Mouse (Mus musculus) MEL (cell line): ENCODE measurements around the gene Blzf1. TPM values are rescaled to one million over a fixed set of nuclear protein-coding genes. Genes with fewer than 3 reads are reported as not detected.
A peak's percentile ranks its signal among the peaks of the same experiment; 100 is the strongest.

Source experiments
- DNase-seq: peaks from one replicate; pipeline ENCODE4 v3.0.0; 2011; ENCODE audit warnings: low read depth, low spot score
- H3K27ac ChIP-seq: 2 replicates; pipeline ENCODE4 v1.5.1; 2012; ENCODE audit warnings: low read depth, mild to moderate bottlenecking, control low read depth, low read length, moderate library complexity; ENCODE audit not compliant: control insufficient read depth
- H3K27me3 ChIP-seq, 2 experiments: fragments of 150-350 bp in 1 of 2; sonication (generic) in 1 of 2; 2 replicates each; pipeline ENCODE4 v1.6.1; 2012; ENCODE audit warnings: low read length in 2 of 2, mild to moderate bottlenecking in 2 of 2, improper control_type of control experiment in 1 of 2, moderate library complexity in 1 of 2; ENCODE audit not compliant: insufficient read depth in 2 of 2, control insufficient read depth in 1 of 2
- H3K36me3 ChIP-seq, 2 experiments: 2 replicates each; pipeline ENCODE4 v1.6.1; 2012 to 2014; ENCODE audit warnings: low read length in 2 of 2, improper control_type of control experiment in 1 of 2, inconsistent platforms in 1 of 2, mild to moderate bottlenecking in 1 of 2; ENCODE audit not compliant: insufficient read depth in 2 of 2, control insufficient read depth in 1 of 2
- H3K4me1 ChIP-seq, 2 experiments: fragments of 150-350 bp in 1 of 2; sonication (generic) in 1 of 2; 2 replicates each; pipeline ENCODE4 v1.6.1; 2012; ENCODE audit warnings: low read length in 2 of 2, improper control_type of control experiment in 1 of 2, mild to moderate bottlenecking in 1 of 2; ENCODE audit not compliant: insufficient read depth in 2 of 2, control insufficient read depth in 1 of 2
- H3K4me3 ChIP-seq, 2 experiments: fragments of 150-350 bp in 1 of 2; sonication (generic) in 1 of 2; 2 replicates each; pipeline ENCODE4 v1.5.1; 2012; ENCODE audit warnings: low read depth in 2 of 2, low read length in 2 of 2, mild to moderate bottlenecking in 2 of 2, moderate library complexity in 2 of 2, control low read depth in 1 of 2, improper control_type of control experiment in 1 of 2; ENCODE audit not compliant: control insufficient read depth in 1 of 2, insufficient read depth in 1 of 2
- H3K79me2 ChIP-seq: 2 replicates; pipeline ENCODE4 v1.6.1; 2012; ENCODE audit warnings: mild to moderate bottlenecking, low read length, moderate library complexity; ENCODE audit not compliant: control insufficient read depth, poor library complexity, insufficient read depth
- H3K9ac ChIP-seq: 2 replicates; pipeline ENCODE4 v1.6.1; 2012; ENCODE audit warnings: low read depth, mild to moderate bottlenecking, control low read depth, low read length, moderate library complexity; ENCODE audit not compliant: control insufficient read depth, poor library complexity, severe bottlenecking
- H3K9me3 ChIP-seq: fragments of 150-350 bp; sonication (generic); replicated peaks from 2 replicates; pipeline ENCODE4 v1.6.1; 2012; ENCODE audit warnings: mild to moderate bottlenecking, low read length, improper control_type of control experiment, moderate library complexity; ENCODE audit not compliant: insufficient read depth
- BHLHE40 ChIP-seq: IDR thresholded peaks from 2 replicates; pipeline ENCODE4 v1.6.1; 2012; ENCODE audit warnings: low read depth, mild to moderate bottlenecking, inconsistent platforms, low read length, improper control_type of control experiment, borderline replicate concordance
- CTCF ChIP-seq, 3 experiments: IDR thresholded peaks in 2 of 3; conservative IDR thresholded peaks in 1 of 3; 2 replicates each; pipeline ENCODE4 v1.5.1; 2011 to 2012; ENCODE audit warnings: low read length in 3 of 3, low read depth in 2 of 3, mild to moderate bottlenecking in 2 of 3, improper control_type of control experiment in 1 of 3, inconsistent platforms in 1 of 3, mixed read lengths in 1 of 3, moderate library complexity in 1 of 3; ENCODE audit not compliant: control insufficient read depth in 1 of 3, insufficient read depth in 1 of 3, poor library complexity in 1 of 3, severe bottlenecking in 1 of 3
- ELF1 ChIP-seq: IDR thresholded peaks from 2 replicates; pipeline ENCODE4 v1.6.1; 2014; ENCODE audit warnings: low read depth, mild to moderate bottlenecking, inconsistent platforms, low read length, improper control_type of control experiment, moderate library complexity
- JUND ChIP-seq: IDR thresholded peaks from 2 replicates; pipeline ENCODE4 v1.6.1; 2011; ENCODE audit warnings: low read depth, mild to moderate bottlenecking, improper control_type of control experiment, low read length
- KAT2A ChIP-seq: conservative IDR thresholded peaks from 2 replicates; pipeline ENCODE4 v1.6.1; 2012; ENCODE audit warnings: low read depth, low read length, improper control_type of control experiment, inconsistent platforms
- MAX ChIP-seq: IDR thresholded peaks from 2 replicates; pipeline ENCODE4 v1.6.1; 2011; ENCODE audit warnings: low read length, improper control_type of control experiment
- POLR2A ChIP-seq, 2 experiments: IDR thresholded peaks; 2 replicates each; pipeline ENCODE4 v1.6.1; 2011 to 2012; ENCODE audit warnings: low read length in 2 of 2, mild to moderate bottlenecking in 2 of 2, control low read depth in 1 of 2, improper control_type of control experiment in 1 of 2, low read depth in 1 of 2, moderate library complexity in 1 of 2; ENCODE audit not compliant: control insufficient read depth in 1 of 2, insufficient read depth in 1 of 2, poor library complexity in 1 of 2
- POLR2AphosphoS5 ChIP-seq: IDR thresholded peaks from 2 replicates; pipeline ENCODE4 v1.6.1; 2012; ENCODE audit warnings: low read depth, borderline replicate concordance, mild to moderate bottlenecking, inconsistent platforms, low read length, moderate library complexity, mixed read lengths
- RAD21 ChIP-seq: IDR thresholded peaks from 2 replicates; pipeline ENCODE4 v1.6.1; 2011; ENCODE audit warnings: mild to moderate bottlenecking, low read depth, low read length, improper control_type of control experiment
- RCOR1 ChIP-seq: IDR thresholded peaks from 2 replicates; pipeline ENCODE4 v1.6.1; 2012; ENCODE audit warnings: low read depth, mild to moderate bottlenecking, inconsistent platforms, low read length, improper control_type of control experiment
- TAL1 ChIP-seq: IDR thresholded peaks from 2 replicates; pipeline ENCODE4 v1.6.1; 2012; ENCODE audit warnings: mild to moderate bottlenecking, inconsistent platforms, low read length, moderate library complexity, mixed read lengths
- UBTF ChIP-seq: IDR thresholded peaks from 2 replicates; pipeline ENCODE4 v1.6.1; 2012; ENCODE audit warnings: low read depth, mild to moderate bottlenecking, inconsistent platforms, low read length, improper control_type of control experiment, moderate library complexity, borderline replicate concordance; ENCODE audit not compliant: insufficient read depth
- USF1 ChIP-seq: IDR thresholded peaks from 2 replicates; pipeline ENCODE4 v1.6.1; 2014; ENCODE audit warnings: low read depth, mild to moderate bottlenecking, inconsistent platforms, low read length, improper control_type of control experiment, moderate library complexity
- ZKSCAN1 ChIP-seq: IDR thresholded peaks from 2 replicates; pipeline ENCODE4 v1.6.1; 2012; ENCODE audit warnings: low read depth, mild to moderate bottlenecking, inconsistent platforms, low read length, improper control_type of control experiment, moderate library complexity
- ZMIZ1 ChIP-seq: IDR thresholded peaks from 2 replicates; pipeline ENCODE4 v1.6.1; 2012; ENCODE audit warnings: low read depth, mild to moderate bottlenecking, inconsistent platforms, low read length, improper control_type of control experiment, moderate library complexity
- ZNF384 ChIP-seq: IDR thresholded peaks from 2 replicates; pipeline ENCODE4 v1.6.1; 2012; ENCODE audit warnings: low read depth, mild to moderate bottlenecking, inconsistent platforms, low read length, improper control_type of control experiment
- polyA plus RNA-seq, 2 experiments: library from polyadenylated mRNA; stranded (reverse) in 1 of 2; unstranded in 1 of 2; fragments of >175 nt in 1 of 2; fragments of >200 nt in 1 of 2; gene quantifications; 2 replicates each; pipeline versions ENCODE4 v1.2.1 to v1.2.4; 2012; ENCODE audit warnings: low replicate concordance in 2 of 2, low read depth in 1 of 2; ENCODE audit not compliant: insufficient read length in 2 of 2, insufficient read depth in 1 of 2, missing spikeins in 1 of 2
- total RNA-seq: library from RNA; depleted of rRNA; stranded (reverse); fragments of 300-350 nt; gene quantifications from 2 replicates; pipeline ENCODE4 v1.2.3, GENCODE M21; 2012

The Blzf1 gene
- total and polyA plus RNA-seq, 3 experiments: 17.1 to 18.2 TPM; not detected in 1

DNA sequence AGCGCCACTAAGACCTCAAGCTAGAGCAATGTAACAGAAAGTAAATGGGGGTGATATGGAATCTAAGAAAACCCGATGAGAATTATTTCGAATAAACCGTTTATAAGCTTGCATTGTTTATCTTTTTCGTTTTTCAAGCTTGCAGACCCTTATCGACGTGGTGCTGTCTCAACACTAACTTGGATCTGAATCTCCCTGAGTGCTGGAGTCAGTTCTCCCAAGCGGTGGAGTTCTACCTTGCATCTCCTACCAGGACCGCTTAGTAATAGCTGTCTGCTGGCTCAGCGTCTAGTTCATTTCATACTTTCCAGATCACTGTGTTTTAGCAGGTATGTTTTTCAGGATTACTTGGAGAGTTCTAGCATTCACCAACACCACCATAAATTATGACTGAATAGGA lies 633 bp upstream of the Blzf1 start:
- H3K9ac ChIP-seq: peak overlapping the region; percentile 69
- peaks cover 8 to 12% of the 10 kb centered on the region in 2 experiments; a peak in 2 of 4 replicates for H3K4me1 ChIP-seq
- peaks cover 15% of the 10 kb centered on the region for H3K79me2 ChIP-seq
- H3K4me3 ChIP-seq: peak overlapping the region; percentile 76 to 84
- peak overlapping the region; percentile 79 for H3K27ac ChIP-seq
- H3K36me3 ChIP-seq: peaks cover 0 to 12% of the 10 kb centered on the region in 2 experiments; a peak in 3 of 4 replicates
- no peaks in the 10 kb centered on the region for H3K27me3 ChIP-seq
- no peak for DNase-seq
- no peaks in the 10 kb centered on the region for H3K9me3 ChIP-seq
- TF ChIP-seq ZKSCAN1 (no peak), USF1 (no peak), POLR2A (IDR thresholded peaks at IDR 0.05; ENCODE audit: control insufficient read depth in 1 of 2, insufficient read depth in 1 of 2, low read depth in 1 of 2, low read length in 2 of 2, poor library complexity in 1 of 2) (0 out of 4 replicates have a peak, but pooled peaks of 1 of the 2 experiments have one; percentile 0), RCOR1 (no peak), CTCF (IDR thresholded peaks at IDR 0.05 in 2 of 3, conservative IDR thresholded peaks at IDR 0.05 in 1 of 3; ENCODE audit: control insufficient read depth in 1 of 3, insufficient read depth in 1 of 3, low read depth in 2 of 3, low read length in 3 of 3, poor library complexity in 1 of 3, severe bottlenecking in 1 of 3) (no peak), ELF1 (no peak)

DNA sequence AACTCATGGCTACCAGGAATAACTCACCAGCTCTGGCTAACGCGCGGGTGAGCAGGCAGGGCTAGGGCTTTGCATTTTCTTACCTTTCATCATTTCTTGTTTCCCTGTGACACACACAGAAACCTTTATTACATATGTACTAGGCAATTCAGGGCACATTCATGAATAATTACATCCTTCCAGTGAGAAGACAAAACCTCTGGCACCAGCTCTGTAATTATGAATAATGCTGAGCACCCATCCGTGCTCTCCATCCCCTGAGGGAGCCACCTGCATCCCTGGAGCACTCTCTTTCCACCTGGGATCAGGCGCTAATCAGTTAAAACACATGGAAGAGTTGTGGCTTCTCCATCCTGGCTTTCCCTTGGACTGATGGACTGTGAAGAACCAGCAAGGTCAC lies 3.5 kb downstream of the Blzf1 start, which contains the start of gene Nme7:
Nme7 (plus strand) TSS at position 301 of the 400 bp plus-strand sequence.
- Histone ChIP-seq H3K79me2 (peaks cover 15% of the 10 kb centered on the region), H3K27me3 (no peaks in the 10 kb centered on the region), H3K4me1 (peaks cover 8 to 12% of the 10 kb centered on the region in 2 experiments; a peak in 2 of 4 replicates), H3K9ac (no peak within 1 kb of the TSS), H3K36me3 (peaks cover 12 to 15% of the 10 kb centered on the region in 2 experiments), H3K27ac (no peak within 1 kb of the TSS), H3K9me3 (no peaks in the 10 kb centered on the region), H3K4me3 (no peak within 1 kb of the TSS)
- TF ChIP-seq KAT2A (no peak), POLR2AphosphoS5 (no peak), JUND (no peak), ZMIZ1 (no peak), ZNF384 (no peak), BHLHE40 (no peak), TAL1 (no peak), MAX (no peak), UBTF (no peak), RAD21 (no peak)
- no peak for DNase-seq
